In the genomic region with DNA sequence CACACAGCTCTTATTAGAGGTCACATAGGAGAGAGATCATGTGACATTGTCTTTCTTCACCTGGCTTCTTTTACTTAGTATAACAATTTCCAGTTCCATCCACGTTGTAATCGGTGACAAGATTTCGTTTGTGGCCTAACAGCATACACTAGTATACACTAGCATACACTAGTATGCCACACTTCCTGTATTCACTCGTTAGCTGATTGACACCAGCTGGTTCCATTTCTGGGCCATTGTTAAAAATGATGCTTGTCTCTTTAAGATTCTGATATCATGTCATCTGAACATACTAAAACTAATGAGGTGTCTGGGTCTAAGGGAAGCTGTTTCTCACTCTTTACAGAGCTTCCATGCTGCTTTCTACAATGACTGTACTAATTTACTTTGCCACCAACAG, we compare ENCODE assay signal across 13 mouse cellular contexts.
"Had no signal": no experiment of that assay in that cellular context is flagged by ENCODE, and none has a peak within 500 bp of the region (broad histone marks: within the 10 kb centered on the region; RNA-seq: fewer than 3 reads in every experiment).

No protein-coding gene starts in this region.

- H3K9ac ChIP-seq: hindbrain, embryonic 15.5 days; kidney, embryonic 15.5 days; limb, embryonic 13.5 days; liver, embryonic 14.5 days had no signal

- H3K27ac ChIP-seq: hindbrain, embryonic 15.5 days; kidney, embryonic 15.5 days; limb, embryonic 13.5 days; midbrain, embryonic 10.5 days had no signal

- H3K4me3 ChIP-seq: hindbrain, embryonic 15.5 days; kidney, embryonic 15.5 days; limb, embryonic 13.5 days; midbrain, embryonic 10.5 days; myocyte had no signal

- DNase-seq: kidney, adult 2 months; kidney, postnatal 14 days; left cerebral cortex, postnatal 4 days; right cerebral cortex, adult 18-20 months; right cerebral cortex, postnatal 25 days; thymus, postnatal 36 days had no signal

- H3K36me3 ChIP-seq: hindbrain, embryonic 15.5 days; kidney, embryonic 15.5 days; limb, embryonic 13.5 days; midbrain, embryonic 10.5 days had no signal

- H3K4me2 ChIP-seq: hindbrain, embryonic 15.5 days; kidney, embryonic 15.5 days; limb, embryonic 13.5 days had no signal

- H3K9me3 ChIP-seq: hindbrain, embryonic 15.5 days; kidney, embryonic 15.5 days; limb, embryonic 13.5 days; midbrain, embryonic 10.5 days had no signal

- H3K27me3 ChIP-seq: hindbrain, embryonic 15.5 days; kidney, embryonic 15.5 days; limb, embryonic 13.5 days had no signal

- ATAC-seq: intestine, embryonic 16.5 days had no signal

- H3K4me1 ChIP-seq: hindbrain, embryonic 15.5 days; kidney, embryonic 15.5 days; limb, embryonic 13.5 days; midbrain, embryonic 10.5 days had no signal
